Mouse (Mus musculus) intestine, embryonic 16.5 days (tissue): Measurements from ENCODE around the gene Gm10490. TPM values are rescaled to one million over a fixed set of nuclear protein-coding genes. Genes with fewer than 3 reads are reported as not detected.
"Not testable (repeated sequence)": the region's sequence is repeated elsewhere in the genome, so short reads cannot be mapped to it uniquely, and the experiment has no call there.

ENCODE experiments used
- ATAC-seq: fragments of 200-750 bp; cut with Nextera tagmentation; 2 replicates; pipeline ENCODE4 v1.8.0; 2017; ENCODE audit warnings: moderate TSS enrichment, moderate library complexity
- H3K27ac ChIP-seq: fragments of 300-500 bp; sonication (generic); 2 replicates; pipeline ENCODE4 v1.5.1; 2014; ENCODE audit warnings: mild to moderate bottlenecking, low read length
- H3K27me3 ChIP-seq: fragments of 300-500 bp; sonication (generic); replicated peaks from 2 replicates; pipeline ENCODE4 v1.6.1; 2014; ENCODE audit warnings: low read length, control low read depth, mixed read lengths; ENCODE audit not compliant: control insufficient read depth, insufficient read depth
- H3K36me3 ChIP-seq: fragments of 300-500 bp; sonication (generic); 2 replicates; pipeline ENCODE4 v1.6.1; 2014; ENCODE audit warnings: low read length, control low read depth; ENCODE audit not compliant: control insufficient read depth, insufficient read depth
- H3K4me1 ChIP-seq: fragments of 300-500 bp; sonication (generic); 2 replicates; pipeline ENCODE4 v1.6.1; 2014; ENCODE audit warnings: low read length, control low read depth, mixed read lengths; ENCODE audit not compliant: control insufficient read depth, insufficient read depth
- H3K4me2 ChIP-seq: fragments of 300-500 bp; sonication (generic); 2 replicates; pipeline ENCODE4 v1.6.1; 2014; ENCODE audit warnings: low read depth, low read length, control low read depth
- H3K4me3 ChIP-seq: fragments of 300-500 bp; sonication (generic); 2 replicates; pipeline ENCODE4 v1.5.1; 2014; ENCODE audit warnings: mild to moderate bottlenecking, low read length
- H3K9ac ChIP-seq: fragments of 300-500 bp; sonication (generic); 2 replicates; pipeline ENCODE4 v1.6.1; 2014; ENCODE audit warnings: low read depth, low read length
- H3K9me3 ChIP-seq: fragments of 300-500 bp; sonication (generic); 2 replicates; pipeline ENCODE4 v1.6.1; 2016; ENCODE audit warnings: low read length, control low read depth; ENCODE audit not compliant: control insufficient read depth
- WGBS: fragments of 180-500 bp; shearing (Covaris S2); extraction: QIAGEN DNeasy Blood & Tissue Kit; methylation state at CpG from one replicate; pipeline ENCODE4 v1.1.7; 2014; 5-methylcytosine and 5-hydroxymethylcytosine counted together
- polyA plus RNA-seq: library from polyadenylated mRNA; unstranded; fragments of >200 nt; fragmentation: Nextera tagmentation; extraction: Ambion mirVana; gene quantifications from 2 replicates; pipeline ENCODE4 v1.2.1, GENCODE M21; 2015

The Gm10490 gene
- polyA plus RNA-seq, 1 experiment from 2014 or later = not detected

DNA sequence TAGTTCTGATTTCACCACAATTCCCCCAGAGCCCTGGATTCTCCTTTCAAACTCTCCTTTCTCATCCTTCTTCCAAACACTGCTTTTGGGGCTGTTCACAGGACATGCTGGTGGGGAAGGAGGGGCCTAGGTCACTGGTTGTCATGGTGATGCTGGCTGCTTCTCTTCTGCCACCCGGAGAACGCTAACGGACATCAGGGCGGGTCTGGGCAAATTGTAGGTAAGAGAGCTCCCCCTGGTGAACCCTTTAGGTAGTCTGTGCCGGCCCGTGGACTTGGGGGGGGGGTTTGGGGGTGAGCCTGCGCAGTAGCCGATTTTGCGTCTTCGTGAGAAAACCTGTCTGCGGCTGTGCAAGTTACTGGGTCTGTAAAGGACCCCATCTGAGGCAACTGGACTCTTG lies 29.5 kb upstream of the Gm10490 start:
- 14% methylated on average over 11 of the region's 11 CpGs for WGBS
- no peak overlapping the region for H3K9ac ChIP-seq
- H3K4me1 ChIP-seq = no peaks in the 10 kb centered on the region; the same call in 1 of the 2 replicates
- H3K9me3 ChIP-seq = no peaks in the 10 kb centered on the region
- no peaks in the 10 kb centered on the region for H3K36me3 ChIP-seq
- no peak for ATAC-seq
- H3K27me3 ChIP-seq = no peaks in the 10 kb centered on the region
- H3K4me2 ChIP-seq = peak overlapping the region; percentile 24; the same call in 1 of the 2 replicates
- H3K4me3 ChIP-seq = peak overlapping the region; percentile 7; the same call in 1 of the 2 replicates
- H3K27ac ChIP-seq = no peak overlapping the region

DNA sequence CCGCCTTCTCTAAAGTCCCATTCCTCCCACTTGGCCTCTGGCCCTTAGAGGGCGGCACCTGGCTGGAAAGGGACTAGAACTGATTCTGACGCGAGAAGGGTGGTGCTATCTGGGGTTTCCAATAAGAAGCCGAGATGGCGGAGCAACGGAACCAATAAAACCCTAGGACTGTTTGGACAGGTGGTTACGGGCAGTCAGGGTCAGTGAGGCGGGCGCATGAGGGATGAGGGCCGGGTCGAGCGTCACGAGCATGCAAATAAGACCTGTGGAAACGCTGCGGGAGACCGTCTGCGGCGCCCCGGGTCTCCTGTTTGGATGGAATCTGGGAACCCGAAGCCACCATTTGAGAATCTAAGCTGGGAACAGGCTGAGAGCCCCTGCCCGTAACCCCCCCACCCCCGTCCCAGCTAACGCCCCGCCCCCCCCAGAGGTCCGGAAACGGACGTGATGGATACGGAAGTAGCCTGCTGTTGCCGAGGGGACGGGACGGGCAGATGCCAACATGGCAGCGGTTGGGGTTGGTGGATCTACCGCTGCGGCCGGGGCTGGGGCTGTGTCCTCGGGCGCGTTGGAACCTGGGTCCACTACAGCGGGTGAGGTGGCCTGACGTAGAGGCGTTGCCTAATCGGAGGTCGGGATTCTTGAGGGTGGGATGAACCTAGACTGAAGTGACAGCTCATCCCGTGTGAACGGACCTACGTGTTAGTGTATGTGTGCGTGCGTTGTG lies 25.3 kb upstream of the Gm10490 start, which contains the start of gene Slc35a2:
Gene Slc35a2, plus strand, starts transcription at position 188 of the 727 bp plus-strand sequence.
- H3K9ac ChIP-seq = peak within 1 kb of the TSS; percentile 62
- no peaks in the 10 kb centered on the region for H3K4me1 ChIP-seq
- ATAC-seq = peak; percentile 97
- WGBS = 13% methylated on average over 47 of the region's 49 CpGs
- peak within 1 kb of the TSS; percentile 62 for H3K4me3 ChIP-seq
- no peaks in the 10 kb centered on the region for H3K36me3 ChIP-seq
- no peaks in the 10 kb centered on the region for H3K9me3 ChIP-seq
- peak within 1 kb of the TSS; percentile 48 for H3K4me2 ChIP-seq
- H3K27me3 ChIP-seq = no peaks in the 10 kb centered on the region
- peak within 1 kb of the TSS; percentile 80 for H3K27ac ChIP-seq

DNA sequence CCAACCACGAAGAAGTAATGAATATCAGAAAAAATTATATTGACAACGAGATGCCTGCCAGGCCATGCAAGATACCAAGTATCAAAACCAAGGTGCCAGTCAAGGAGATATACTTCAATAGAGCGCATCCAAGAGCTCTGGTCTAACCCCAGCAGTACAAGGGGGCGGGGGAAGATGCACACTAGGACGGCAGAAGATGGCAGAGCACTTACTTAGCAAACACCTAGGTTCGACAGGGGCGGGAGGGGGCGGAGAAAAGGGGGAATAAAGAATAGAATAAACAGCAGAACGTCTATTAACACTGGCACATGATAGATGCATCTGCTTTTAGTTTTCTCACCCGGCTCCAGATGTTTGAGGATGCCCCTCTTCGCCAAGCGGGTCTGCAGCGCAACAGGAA lies 11.1 kb upstream of the Gm10490 start:
- peak overlapping the region; percentile 65 for H3K9ac ChIP-seq
- no peaks in the 10 kb centered on the region for H3K9me3 ChIP-seq
- WGBS = 27% methylated on average over 13 of the region's 13 CpGs
- peak overlapping the region; percentile 63 for H3K4me3 ChIP-seq
- peaks cover 2% of the 10 kb centered on the region; the same call in 1 of the 2 replicates for H3K4me1 ChIP-seq
- peak overlapping the region; percentile 55 for H3K4me2 ChIP-seq
- no peaks in the 10 kb centered on the region for H3K27me3 ChIP-seq
- no peaks in the 10 kb centered on the region for H3K36me3 ChIP-seq
- ATAC-seq = no peak
- no peak overlapping the region for H3K27ac ChIP-seq

DNA sequence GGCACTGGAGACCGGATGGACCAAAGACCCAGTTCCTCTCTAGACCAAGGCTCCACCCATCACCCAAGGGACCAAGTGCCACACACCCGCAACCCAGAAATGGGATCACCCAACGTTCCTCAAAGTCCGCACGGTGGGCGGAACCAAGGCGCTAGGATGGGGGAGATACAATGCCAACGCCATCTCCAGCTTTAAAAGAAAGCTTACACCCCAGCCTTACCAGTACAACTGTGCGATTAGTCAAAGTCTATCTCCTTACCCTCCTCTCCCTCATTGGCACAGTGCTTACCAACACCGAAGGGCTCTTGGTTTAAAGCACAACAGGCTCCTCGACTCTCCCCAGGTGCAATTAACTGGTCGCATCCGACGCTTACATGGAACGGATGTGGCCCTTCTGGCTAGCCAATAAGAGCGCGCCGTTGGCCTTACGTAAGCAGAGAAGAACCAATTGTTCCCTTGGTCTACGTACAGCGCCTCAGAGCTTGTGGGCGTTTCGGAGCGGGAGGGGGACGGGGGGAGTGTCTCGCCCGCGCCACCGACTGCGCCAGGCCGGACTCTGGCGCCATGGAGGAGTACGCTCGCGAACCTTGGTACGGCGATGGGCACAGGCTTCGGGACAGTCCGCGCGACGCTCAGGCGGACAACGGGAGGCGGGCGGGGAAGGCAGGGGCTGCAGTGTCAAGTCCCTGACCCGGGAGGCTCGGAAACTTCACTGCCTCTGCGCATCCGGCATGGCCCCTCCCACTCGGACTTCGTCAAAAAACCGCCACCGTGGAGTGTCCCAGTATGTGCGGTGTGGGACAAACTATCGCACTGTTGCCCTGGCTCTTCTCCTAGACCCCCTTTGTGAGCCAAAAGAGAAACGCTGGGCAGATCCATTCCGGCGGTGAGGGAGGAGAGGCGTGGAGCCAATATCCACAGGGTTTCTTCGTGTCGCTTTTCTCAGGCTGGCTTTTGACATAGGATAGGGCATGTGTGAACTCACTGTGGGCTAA lies 10.2 kb upstream of the Gm10490 start, which contains the start of the genes Pqbp1 and Timm17b:
Gene Pqbp1, minus strand, starts transcription at position 390 of the 995 bp plus-strand sequence.
Gene Timm17b, plus strand, starts transcription at position 478 of the 995 bp plus-strand sequence.
- Histone ChIP-seq H3K27me3 (no peaks in the 10 kb centered on the region), H3K27ac (peak within 1 kb of the TSS; percentile 83), H3K4me1 (peaks cover 2% of the 10 kb centered on the region; the same call in 1 of the 2 replicates), H3K9ac (peak within 1 kb of the TSS; percentile 72), H3K4me3 (peak within 1 kb of the TSS; percentile 63), H3K9me3 (no peaks in the 10 kb centered on the region), H3K36me3 (no peaks in the 10 kb centered on the region), H3K4me2 (peak within 1 kb of the TSS; percentile 58)
- WGBS = 13% methylated on average over 62 of the region's 62 CpGs
- peak; percentile 100 for ATAC-seq

DNA sequence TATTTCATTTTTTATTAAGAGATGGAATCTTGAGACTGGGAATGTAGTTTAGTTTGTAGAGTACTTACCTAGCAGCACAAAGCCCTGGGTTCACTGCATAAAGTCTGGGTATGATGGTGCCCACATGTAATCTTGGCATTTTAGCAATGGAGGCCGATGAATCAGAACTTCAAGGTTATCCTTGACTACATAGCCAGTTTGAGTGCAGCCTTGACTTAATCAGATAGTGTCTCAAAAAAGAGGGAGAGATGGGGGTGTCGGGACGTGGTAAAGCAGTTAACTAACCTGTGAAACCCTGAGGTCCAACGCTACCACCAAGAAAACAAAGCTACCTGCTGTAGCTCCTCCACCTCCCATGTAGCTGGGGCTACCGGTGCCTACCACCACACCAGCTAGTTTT lies 4.9 kb upstream of the Gm10490 start:
- Histone ChIP-seq H3K27me3 (no peaks in the 10 kb centered on the region), H3K4me1 (no peaks in the 10 kb centered on the region), H3K27ac (no peak overlapping the region), H3K4me2 (no peak overlapping the region), H3K36me3 (no peaks in the 10 kb centered on the region), H3K9ac (no peak overlapping the region), H3K9me3 (no peaks in the 10 kb centered on the region), H3K4me3 (no peak overlapping the region)
- 92% methylated on average over 5 of the region's 5 CpGs for WGBS
- no peak for ATAC-seq

DNA sequence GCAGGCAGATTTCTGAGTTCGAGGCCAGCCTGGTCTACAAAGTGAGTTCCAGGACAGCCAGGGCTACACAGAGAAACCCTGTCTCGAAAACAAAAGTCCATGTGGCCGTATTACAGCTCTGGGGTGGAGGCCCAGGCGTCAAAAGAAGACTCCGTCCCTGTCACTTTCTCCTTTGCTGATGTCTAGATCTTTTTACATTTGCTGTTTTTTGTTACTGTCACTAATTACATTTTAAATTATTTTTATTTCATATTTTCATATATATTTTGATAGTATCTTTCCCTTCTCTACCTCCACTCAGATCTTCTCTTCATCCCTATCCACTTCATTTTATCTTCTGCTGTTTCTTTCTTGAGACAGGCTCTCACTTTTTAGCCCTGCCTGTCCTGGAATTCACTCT lies 1.6 kb upstream of the Gm10490 start, which contains the start of gene Gm10491:
Gene Gm10491, minus strand, starts transcription at position 101 of the 400 bp plus-strand sequence.
- Histone ChIP-seq H3K4me3 (no peak within 1 kb of the TSS), H3K4me1 (no peaks in the 10 kb centered on the region), H3K36me3 (no peaks in the 10 kb centered on the region), H3K27me3 (no peaks in the 10 kb centered on the region), H3K9me3 (no peaks in the 10 kb centered on the region), H3K27ac (no peak within 1 kb of the TSS), H3K9ac (no peak within 1 kb of the TSS), H3K4me2 (no peak within 1 kb of the TSS)
- no peak for ATAC-seq
- WGBS = 87% methylated on average over 5 of the region's 5 CpGs

DNA sequence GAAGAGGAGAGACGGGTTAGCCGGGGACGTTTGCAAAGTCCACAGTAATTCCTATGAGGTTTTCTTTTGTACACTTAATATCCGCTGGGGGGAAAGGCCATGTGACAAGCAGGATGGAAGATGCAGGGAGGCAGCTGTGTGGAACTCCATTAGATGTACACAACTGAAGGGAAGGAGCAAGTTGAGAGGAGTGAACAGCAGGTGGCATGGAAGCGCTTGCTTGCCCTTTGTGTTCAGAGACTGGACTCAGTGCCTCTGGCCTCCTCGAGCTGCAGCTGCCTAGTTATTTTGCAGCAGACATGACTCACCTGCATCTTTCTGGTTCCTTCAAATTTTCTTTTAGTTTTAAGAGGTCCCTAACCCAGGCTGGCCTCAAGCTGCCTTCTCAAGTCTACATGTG lies 1.1 kb downstream of the Gm10490 start:
- no peaks in the 10 kb centered on the region for H3K4me1 ChIP-seq
- no peaks in the 10 kb centered on the region for H3K9me3 ChIP-seq
- no peak overlapping the region for H3K27ac ChIP-seq
- WGBS = 51% methylated on average over 6 of the region's 6 CpGs
- no peak for ATAC-seq
- H3K27me3 ChIP-seq = no peaks in the 10 kb centered on the region
- no peaks in the 10 kb centered on the region for H3K36me3 ChIP-seq
- H3K9ac ChIP-seq = no peak overlapping the region
- no peak overlapping the region for H3K4me3 ChIP-seq
- no peak overlapping the region for H3K4me2 ChIP-seq

DNA sequence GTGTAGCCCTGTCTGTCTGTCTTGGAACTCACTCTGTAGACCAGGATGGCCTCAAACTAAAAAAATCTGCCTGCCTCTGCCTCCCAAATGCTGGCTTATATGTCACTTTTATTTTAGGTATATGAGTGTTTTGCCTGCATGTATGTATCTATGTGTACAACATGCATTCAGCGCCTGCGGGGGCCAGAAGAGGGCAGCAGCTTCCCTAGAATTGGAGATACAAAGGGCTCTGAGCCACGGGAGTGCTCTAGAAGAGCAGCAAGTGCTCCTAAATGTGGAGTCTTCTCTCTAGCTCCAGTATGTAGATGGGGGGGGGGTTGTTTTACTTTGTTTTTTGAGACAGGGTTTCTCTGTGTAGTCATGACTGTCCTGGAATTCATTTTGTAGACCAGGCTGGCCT lies 6.3 kb downstream of the Gm10490 start:
- H3K27me3 ChIP-seq, H3K4me2 ChIP-seq, H3K4me3 ChIP-seq, ATAC-seq, H3K4me1 ChIP-seq, H3K36me3 ChIP-seq, H3K9ac ChIP-seq, H3K9me3 ChIP-seq, H3K27ac ChIP-seq: not testable (repeated sequence)
- WGBS = 29% methylated on average over 3 of the region's 3 CpGs

DNA sequence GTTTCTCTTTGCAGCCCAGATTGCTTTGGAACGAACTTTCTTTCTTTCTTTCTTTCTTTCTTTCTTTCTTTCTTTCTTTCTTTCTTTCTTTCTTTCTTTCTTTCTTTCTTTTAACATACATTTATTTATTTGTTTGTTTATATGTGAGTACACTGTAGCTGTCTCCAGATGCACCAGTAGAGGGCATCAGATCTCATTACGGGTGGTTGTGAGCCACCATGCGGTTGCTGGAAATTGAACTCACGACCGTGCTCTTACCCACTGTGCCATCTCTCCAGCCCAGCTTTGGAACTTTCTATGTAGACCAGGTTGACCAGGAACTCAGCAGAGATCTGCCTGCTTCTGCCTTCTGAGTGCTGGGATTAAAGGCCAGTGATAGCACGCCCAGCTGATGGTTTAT lies 8.6 kb downstream of the Gm10490 start:
- H3K4me1 ChIP-seq, H3K4me2 ChIP-seq, H3K4me3 ChIP-seq, H3K9ac ChIP-seq, H3K9me3 ChIP-seq, H3K36me3 ChIP-seq, ATAC-seq, H3K27ac ChIP-seq: not testable (repeated sequence)
- 66% methylated on average over 6 of the region's 6 CpGs for WGBS
- H3K27me3 ChIP-seq = peaks cover 15% of the 10 kb centered on the region
